Mouse (Mus musculus): ENCODE measurements around the gene Wscd1.

DNA sequence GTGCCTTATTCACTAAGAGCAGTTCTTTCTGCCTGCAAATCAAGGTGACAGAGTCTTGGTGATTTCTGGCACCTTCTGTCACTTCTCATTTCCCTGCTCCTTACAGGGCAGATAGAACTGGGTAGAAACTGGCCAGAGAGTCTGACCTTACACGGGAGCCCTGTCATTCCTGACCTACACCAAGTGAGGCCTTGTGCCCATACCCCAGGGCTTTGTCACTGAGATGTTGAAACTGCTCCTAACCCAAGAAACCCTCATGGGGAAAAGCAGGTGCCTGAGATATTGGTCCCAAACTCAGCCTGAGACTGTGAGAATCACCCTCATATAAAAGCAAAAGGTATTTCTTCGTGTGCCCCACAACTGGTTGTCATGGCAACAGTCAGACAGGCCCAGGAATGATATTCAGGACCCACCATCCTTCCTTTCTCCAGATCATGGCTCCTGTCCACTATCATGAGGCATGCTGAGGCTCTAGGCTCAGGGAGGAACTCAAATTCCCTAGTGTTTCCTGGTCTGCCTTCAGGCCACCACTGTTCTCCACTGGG lies 11.1 kb upstream of the Wscd1 start:
- TF ChIP-seq CTCF (IDR thresholded peaks at IDR 0.05; ENCODE audit: extremely low read depth, insufficient read length, insufficient replicate concordance, low read depth, low read length): no peak
- no peak for TF ChIP-seq POLR2A (IDR thresholded peaks at IDR 0.05; ENCODE audit: low read depth, low read length)
